8 mouse cellular contexts compared by ENCODE assay signal in genomic region chr3:85186661-85187076, GRCm38 (mm10).
DNase-seq lines count a peak whose midpoint lies in the region; ATAC-seq and TF ChIP-seq lines count a peak whose summit lies in the region.

No protein-coding gene starts in this region.

- H3K27me3 ChIP-seq in neural tube, embryonic 12.5 days (replicated peaks) = no peaks in the 10 kb centered on the region
- no peaks in the 10 kb centered on the region for H3K27me3 ChIP-seq in forebrain, embryonic 14.5 days (replicated peaks; ENCODE audit: control insufficient read depth, insufficient read depth, low read length)
- peaks cover 4% of the 10 kb centered on the region; the same call in 1 of the 2 replicates for H3K27me3 ChIP-seq in kidney, postnatal 0 days (ENCODE audit: insufficient read depth, low read length)
- H3K27me3 ChIP-seq in limb, embryonic 15.5 days = no peaks in the 10 kb centered on the region; the same call in 1 of the 2 replicates

- TF ChIP-seq CTCF in kidney, postnatal 0 days (IDR thresholded peaks at IDR 0.05; ENCODE audit: low read depth) = no peak

- peaks cover 22% of the 10 kb centered on the region for H3K4me1 ChIP-seq in neural tube, embryonic 12.5 days
- H3K4me1 ChIP-seq in forebrain, embryonic 14.5 days (ENCODE audit: control insufficient read depth, insufficient read depth, low read length) = peaks cover 14% of the 10 kb centered on the region
- H3K4me1 ChIP-seq in kidney, postnatal 0 days (replicated peaks; ENCODE audit: insufficient read depth, low read length) = 0 out of 2 replicates have a peak, but pooled peaks cover 12% of the 10 kb centered on the region
- H3K4me1 ChIP-seq in limb, embryonic 15.5 days = peaks cover 17% of the 10 kb centered on the region

- H3K4me3 ChIP-seq in neural tube, embryonic 12.5 days = no peak overlapping the region
- peak overlapping the region; percentile 22 for H3K4me3 ChIP-seq in forebrain, embryonic 14.5 days (ENCODE audit: low read depth, low read length)
- H3K4me3 ChIP-seq in kidney, postnatal 0 days (replicated peaks; ENCODE audit: low read depth, low read length) = no peak overlapping the region; the same call in 1 of the 2 replicates
- H3K4me3 ChIP-seq in limb, embryonic 15.5 days = peak overlapping the region; percentile 21

- peak; percentile 21; the same call in 1 of the 2 replicates for ATAC-seq in neural tube, embryonic 12.5 days (ENCODE audit: low FRiP score, low read depth)
- ATAC-seq in forebrain, embryonic 14.5 days = peak; percentile 57
- no peak for ATAC-seq in kidney, postnatal 0 days (replicated peaks; ENCODE audit: low FRiP score, low read depth)
- no peak for ATAC-seq in limb, embryonic 15.5 days (ENCODE audit: insufficient number of reproducible peaks, low FRiP score, low TSS enrichment, low read depth)

- peak overlapping the region; percentile 29 for H3K4me2 ChIP-seq in neural tube, embryonic 12.5 days (replicated peaks)
- H3K4me2 ChIP-seq in forebrain, embryonic 14.5 days (ENCODE audit: low read length) = peak overlapping the region; percentile 48
- peak overlapping the region; percentile 50 for H3K4me2 ChIP-seq in kidney, postnatal 0 days (ENCODE audit: low read length)
- H3K4me2 ChIP-seq in limb, embryonic 15.5 days = peak overlapping the region; percentile 46

- no peak for DNase-seq in neural tube, embryonic 10.5 days (ENCODE audit: extremely low spot score, low spot score)
- peak; percentile 69 for DNase-seq in forebrain, embryonic 14.5 days (ENCODE audit: low spot score)
- DNase-seq in kidney, postnatal 0 days (ENCODE audit: low spot score) = no peak
- DNase-seq in right cerebral cortex, postnatal 14 days = peak; percentile 50
- DNase-seq in spleen, postnatal 36 days (ENCODE audit: low spot score in 2 of 2) = no peak
- DNase-seq in thymus, postnatal 25 days = no peak

- H3K9ac ChIP-seq in neural tube, embryonic 12.5 days = no peak overlapping the region; the same call in 1 of the 2 replicates
- peak overlapping the region; percentile 41 for H3K9ac ChIP-seq in forebrain, embryonic 14.5 days (ENCODE audit: low read length)
- H3K9ac ChIP-seq in kidney, postnatal 0 days (ENCODE audit: low read depth, low read length) = no peak overlapping the region
- H3K9ac ChIP-seq in limb, embryonic 15.5 days = 0 out of 2 replicates have a peak overlapping the region, but pooled peaks have one; percentile 20

- no peaks in the 10 kb centered on the region for H3K36me3 ChIP-seq in neural tube, embryonic 12.5 days
- no peaks in the 10 kb centered on the region for H3K36me3 ChIP-seq in forebrain, embryonic 14.5 days (ENCODE audit: control insufficient read depth, insufficient read depth, low read length)
- H3K36me3 ChIP-seq in kidney, postnatal 0 days (ENCODE audit: insufficient read depth, low read length) = no peaks in the 10 kb centered on the region
- H3K36me3 ChIP-seq in limb, embryonic 15.5 days = no peaks in the 10 kb centered on the region

- 43% methylated on average over 19 of the region's 19 CpGs for WGBS in neural tube, embryonic 12.5 days
- 25% methylated on average over 19 of the region's 19 CpGs for WGBS in forebrain, embryonic 14.5 days
- WGBS in kidney, postnatal 0 days = 12% methylated on average over 19 of the region's 19 CpGs
- 17% methylated on average over 19 of the region's 19 CpGs for WGBS in limb, embryonic 15.5 days

- no peaks in the 10 kb centered on the region for H3K9me3 ChIP-seq in neural tube, embryonic 12.5 days
- no peaks in the 10 kb centered on the region for H3K9me3 ChIP-seq in forebrain, embryonic 14.5 days (replicated peaks; ENCODE audit: control insufficient read depth, low read length)
- no peaks in the 10 kb centered on the region for H3K9me3 ChIP-seq in kidney, postnatal 0 days (replicated peaks; ENCODE audit: low read length)
- H3K9me3 ChIP-seq in limb, embryonic 15.5 days = no peaks in the 10 kb centered on the region

- no peak overlapping the region for H3K27ac ChIP-seq in neural tube, embryonic 12.5 days
- no peak overlapping the region for H3K27ac ChIP-seq in forebrain, embryonic 14.5 days (ENCODE audit: low read depth, low read length)
- H3K27ac ChIP-seq in kidney, postnatal 0 days = no peak overlapping the region
- no peak overlapping the region for H3K27ac ChIP-seq in limb, embryonic 15.5 days

Comparison
In these comparisons a context has a peak if more than half of its experiments do, and no peak if none do; other contexts are left out.
1. ATAC-seq: peak in neural tube, embryonic 12.5 days (single experiment) and forebrain, embryonic 14.5 days (single experiment); none in kidney, postnatal 0 days (single experiment) and limb, embryonic 15.5 days (single experiment).
2. H3K4me3 ChIP-seq: peak in forebrain, embryonic 14.5 days (single experiment) and limb, embryonic 15.5 days (single experiment); none in neural tube, embryonic 12.5 days (single experiment) and kidney, postnatal 0 days (single experiment).
3. H3K9ac ChIP-seq: peak in forebrain, embryonic 14.5 days (single experiment) and limb, embryonic 15.5 days (single experiment); none in neural tube, embryonic 12.5 days (single experiment) and kidney, postnatal 0 days (single experiment).
4. DNase-seq: peak in forebrain, embryonic 14.5 days (single experiment) and right cerebral cortex, postnatal 14 days (single experiment); none in neural tube, embryonic 10.5 days (single experiment), kidney, postnatal 0 days (single experiment), spleen, postnatal 36 days (0 of 2) and thymus, postnatal 25 days (single experiment).
5. Peak in every context shown above with its lines, with median percentiles within 50 percentile points of each other: H3K4me2 ChIP-seq.